Mouse (Mus musculus): ENCODE measurements at regions not wholly inside any gene's neighbourhood (a gene's known extent, or its start where the extent isn't known, plus 50 kb on each side); places are given as distances from the start of the nearest gene placed in this dataset.

GRCm38 (mm10) chr4:56086306-56086705 is 554.0 kb upstream of the Klf4 start:
- DNase-seq (ENCODE audit: inconsistent age in 2 of 2, low spot score in 1 of 2): no peak

- DNase-seq (ENCODE audit: inconsistent age in 2 of 2, low spot score in 1 of 2): no peak
These were observed 551.9 kb upstream of the Klf4 start for GRCm38 (mm10) chr4:56084205-56084604.

DNA sequence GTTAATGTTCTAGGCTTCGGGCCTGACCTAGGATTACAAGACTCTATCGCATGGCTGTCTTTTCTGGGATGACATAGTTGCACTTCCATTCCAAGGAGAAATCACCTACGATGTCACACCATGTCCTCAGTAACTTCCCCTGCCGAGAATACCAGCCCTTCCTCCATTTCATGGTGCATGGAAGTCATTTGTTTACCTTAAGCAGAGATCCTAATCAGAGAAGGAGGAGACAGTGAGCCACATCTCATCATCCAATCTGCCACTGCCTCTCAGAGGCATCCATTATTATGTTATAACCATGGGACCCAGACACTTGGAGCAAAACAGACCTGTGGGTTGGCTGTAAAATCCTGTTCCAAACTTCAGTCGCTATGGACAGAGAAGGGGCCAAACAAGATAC is 550.1 kb upstream of the Klf4 start:
- no peak for DNase-seq (ENCODE audit: inconsistent age in 2 of 2, low spot score in 1 of 2)

DNA sequence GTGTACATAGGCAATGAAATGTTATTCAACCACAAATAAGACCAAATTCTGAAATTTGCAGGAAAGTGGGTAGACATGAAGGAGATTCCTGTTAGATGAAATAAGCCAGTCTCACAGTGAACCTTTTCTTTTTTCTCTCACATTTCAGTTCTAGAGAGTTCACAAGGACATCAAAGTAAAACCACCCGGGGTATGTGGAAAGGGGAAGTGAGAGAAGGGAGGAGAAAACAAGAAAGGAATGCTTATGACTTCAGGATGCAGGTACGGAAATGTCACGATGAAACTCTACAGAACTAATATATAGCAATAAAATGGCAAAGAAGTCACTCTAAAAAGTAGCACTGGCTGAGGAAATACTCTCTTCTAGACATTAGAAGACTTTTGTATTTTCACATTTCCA is 548.7 kb upstream of the Klf4 start:
- DNase-seq (ENCODE audit: inconsistent age in 2 of 2, low spot score in 1 of 2): no peak

DNA sequence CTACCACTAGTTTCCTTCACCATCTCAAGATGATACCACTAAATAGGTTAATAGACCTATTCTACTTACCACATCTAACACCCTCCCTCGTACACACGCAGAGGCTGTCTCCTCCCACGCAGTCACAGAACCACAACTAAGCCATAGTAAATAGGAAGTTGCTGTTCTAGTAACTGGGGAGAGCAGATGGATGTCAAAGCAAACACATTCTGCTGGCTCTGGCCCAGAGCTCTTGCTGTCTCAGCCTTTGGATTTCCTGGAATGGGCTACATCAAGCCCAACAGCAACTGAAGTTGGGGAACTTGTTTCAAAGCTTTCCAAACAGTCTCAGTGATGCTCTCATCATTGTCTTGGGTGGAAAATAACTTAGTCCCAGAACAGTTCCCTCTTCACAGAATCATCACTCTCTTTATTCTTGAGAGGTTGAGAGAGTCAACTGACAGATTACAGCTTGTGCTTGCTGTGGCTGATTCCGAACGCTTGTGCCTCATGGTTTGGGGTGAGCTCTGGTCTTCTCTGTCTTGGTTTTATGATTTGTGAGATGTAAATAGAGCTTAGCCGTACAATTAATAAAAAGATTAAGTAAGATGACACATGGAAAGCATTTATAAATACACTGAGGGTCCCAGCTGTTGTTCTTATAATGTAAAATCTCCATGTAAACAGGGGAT is 538.5 kb upstream of the Klf4 start:
- DNase-seq (ENCODE audit: inconsistent age in 2 of 2, low spot score in 1 of 2): peak; percentile 14 to 26

DNA sequence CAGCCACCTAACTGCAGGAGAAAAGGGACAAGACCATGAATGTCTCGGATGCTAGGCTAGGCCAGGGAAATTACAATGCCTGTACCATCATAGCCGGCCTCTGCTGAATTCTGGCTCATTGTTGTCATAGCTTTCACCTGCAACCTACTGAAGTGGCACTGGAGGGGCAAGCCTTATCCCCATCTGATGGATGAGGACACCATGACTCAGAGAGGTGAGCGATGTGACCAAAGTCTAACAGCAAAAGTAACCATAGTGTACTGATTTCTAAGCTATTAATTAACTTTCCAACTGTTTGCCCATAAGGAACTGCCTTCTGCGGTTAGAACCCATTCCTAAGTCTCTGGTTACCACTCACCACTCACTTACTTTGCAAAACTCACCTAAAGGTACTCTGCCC is 536.6 kb upstream of the Klf4 start:
- DNase-seq (ENCODE audit: inconsistent age in 2 of 2, low spot score in 1 of 2): no peak

GRCm38 (mm10) chr4:56064657-56065056 is 532.4 kb upstream of the Klf4 start:
- DNase-seq (ENCODE audit: inconsistent age in 2 of 2, low spot score in 1 of 2): no peak

GRCm38 (mm10) chr4:56051792-56052380 is 519.6 kb upstream of the Klf4 start:
- peak in 1 of 2 experiments; percentile 45 for DNase-seq (ENCODE audit: inconsistent age in 2 of 2, low spot score in 1 of 2)

GRCm38 (mm10) chr4:56039327-56039726 is 507.1 kb upstream of the Klf4 start:
- DNase-seq (ENCODE audit: inconsistent age in 2 of 2, low spot score in 1 of 2): no peak

GRCm38 (mm10) chr4:56036334-56036733 is 504.1 kb upstream of the Klf4 start:
- no peak for DNase-seq (ENCODE audit: inconsistent age in 2 of 2, low spot score in 1 of 2)

DNA sequence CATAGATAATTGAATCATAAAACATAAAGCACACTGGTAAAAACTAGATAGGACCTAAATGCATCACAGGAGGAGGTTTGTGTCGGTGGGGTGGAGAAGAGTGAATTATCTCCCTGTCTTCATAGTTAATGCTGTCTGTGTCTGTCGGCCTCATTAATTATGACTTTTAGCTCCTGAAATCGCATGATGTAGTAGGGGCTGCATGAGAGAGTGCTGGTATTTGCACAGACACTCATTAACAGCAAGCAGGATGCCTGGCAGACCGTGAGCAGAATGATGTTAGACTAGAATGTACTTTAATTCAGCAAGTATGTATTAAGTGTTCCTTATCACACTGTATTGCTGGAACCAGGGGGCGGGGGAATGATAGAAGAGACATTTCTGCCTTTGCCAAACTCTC is 503.3 kb upstream of the Klf4 start:
- DNase-seq (ENCODE audit: inconsistent age in 2 of 2, low spot score in 1 of 2): no peak

- DNase-seq (ENCODE audit: inconsistent age in 2 of 2, low spot score in 1 of 2): no peak
These were observed 496.2 kb upstream of the Klf4 start for GRCm38 (mm10) chr4:56028441-56028840.

- peak in 1 of 2 experiments; percentile 42 for DNase-seq (ENCODE audit: inconsistent age in 2 of 2, low spot score in 1 of 2)
These were observed 495.0 kb upstream of the Klf4 start for GRCm38 (mm10) chr4:56027258-56027657.

- DNase-seq (ENCODE audit: inconsistent age in 2 of 2, low spot score in 1 of 2): no peak
These were observed 492.2 kb upstream of the Klf4 start for GRCm38 (mm10) chr4:56024478-56024877.

- DNase-seq (ENCODE audit: inconsistent age in 2 of 2, low spot score in 1 of 2): no peak
These were observed 485.9 kb upstream of the Klf4 start for GRCm38 (mm10) chr4:56018212-56018611.

DNA sequence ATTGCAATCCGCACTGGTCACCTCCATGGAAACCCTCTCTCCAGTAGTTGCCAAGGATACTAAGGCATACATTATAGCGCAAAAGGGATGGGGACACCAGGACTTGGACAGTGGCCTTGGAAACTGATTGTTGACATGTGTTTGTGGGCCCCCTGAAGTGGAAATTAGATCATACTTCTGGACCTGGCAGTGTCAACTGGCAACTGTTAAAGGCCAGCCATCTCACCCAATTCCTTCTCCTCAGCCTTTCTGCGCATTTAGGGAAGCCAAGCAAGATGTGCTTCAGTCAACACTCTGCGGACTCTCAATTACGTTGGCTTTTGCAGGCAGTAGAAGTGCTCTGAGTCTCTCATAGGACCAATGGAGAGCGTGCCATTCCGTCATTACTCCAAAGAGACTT is 483.2 kb upstream of the Klf4 start:
- DNase-seq (ENCODE audit: inconsistent age in 2 of 2, low spot score in 1 of 2): no peak

DNA sequence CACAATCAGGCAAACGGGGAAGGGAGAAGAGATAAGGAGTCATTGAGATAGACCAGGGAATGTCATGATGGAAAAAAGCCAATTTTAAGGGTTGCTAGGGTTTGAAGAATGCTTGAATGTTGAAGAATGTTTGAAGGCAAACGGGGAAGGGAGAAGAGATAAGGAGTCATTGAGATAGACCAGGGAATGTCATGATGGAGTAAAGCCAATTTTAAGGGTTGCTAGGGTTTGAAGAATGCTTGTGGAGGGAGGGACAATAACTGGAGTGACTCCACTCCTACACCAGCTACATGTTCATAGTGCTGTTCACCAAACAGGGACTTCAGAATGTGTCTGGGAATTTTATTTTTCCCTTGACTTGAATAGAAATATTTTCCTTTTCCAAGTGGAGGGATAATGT is 476.0 kb upstream of the Klf4 start:
- DNase-seq (ENCODE audit: inconsistent age in 2 of 2, low spot score in 1 of 2): no peak

DNA sequence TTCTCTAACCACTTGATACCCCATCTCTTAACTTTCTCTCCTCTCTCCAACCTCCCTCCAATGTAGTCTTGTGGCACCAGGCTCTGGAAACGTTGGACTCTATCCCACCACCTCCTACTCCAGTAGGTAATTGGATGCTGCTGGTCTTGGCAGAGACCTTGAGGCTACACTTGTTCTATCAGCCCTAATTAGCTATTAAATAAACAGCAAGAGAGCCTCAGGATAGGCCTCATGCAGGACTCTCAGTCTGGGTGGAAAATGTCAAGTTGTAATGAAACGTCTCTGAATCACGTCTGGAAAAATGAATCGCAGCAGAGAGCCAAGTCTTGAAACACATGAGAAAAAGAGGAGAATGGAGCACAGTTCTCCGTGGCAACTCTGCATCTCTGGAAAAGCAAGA is 472.0 kb upstream of the Klf4 start:
- no peak for DNase-seq (ENCODE audit: inconsistent age in 2 of 2, low spot score in 1 of 2)

DNA sequence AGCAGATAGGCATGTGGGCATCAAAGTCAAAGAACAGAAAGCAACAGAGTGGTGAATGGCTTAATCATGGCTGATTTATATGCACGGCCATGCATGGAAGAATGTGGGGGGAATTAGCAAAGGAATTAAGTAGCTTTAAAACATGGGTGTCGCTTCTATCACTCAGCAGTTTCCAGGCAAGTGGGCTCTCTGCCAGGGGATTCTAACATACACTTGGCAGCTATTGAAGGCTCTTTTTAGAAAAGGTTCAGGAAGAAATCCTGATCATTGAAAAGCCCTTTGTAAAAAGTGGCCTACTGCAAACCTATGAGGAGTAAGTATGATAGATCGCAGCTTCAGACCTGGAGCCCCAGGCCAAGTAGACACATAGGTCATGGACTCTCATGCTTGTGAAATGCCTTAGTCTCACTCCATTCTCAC is 469.1 kb upstream of the Klf4 start:
- peak in 1 of 2 experiments; percentile 37 for DNase-seq (ENCODE audit: inconsistent age in 2 of 2, low spot score in 1 of 2)

GRCm38 (mm10) chr4:55984026-55984425 is 451.8 kb upstream of the Klf4 start:
- DNase-seq (ENCODE audit: inconsistent age in 2 of 2, low spot score in 1 of 2): no peak

GRCm38 (mm10) chr4:55978539-55978938 is 446.3 kb upstream of the Klf4 start:
- DNase-seq (ENCODE audit: inconsistent age in 2 of 2, low spot score in 1 of 2): no peak

DNA sequence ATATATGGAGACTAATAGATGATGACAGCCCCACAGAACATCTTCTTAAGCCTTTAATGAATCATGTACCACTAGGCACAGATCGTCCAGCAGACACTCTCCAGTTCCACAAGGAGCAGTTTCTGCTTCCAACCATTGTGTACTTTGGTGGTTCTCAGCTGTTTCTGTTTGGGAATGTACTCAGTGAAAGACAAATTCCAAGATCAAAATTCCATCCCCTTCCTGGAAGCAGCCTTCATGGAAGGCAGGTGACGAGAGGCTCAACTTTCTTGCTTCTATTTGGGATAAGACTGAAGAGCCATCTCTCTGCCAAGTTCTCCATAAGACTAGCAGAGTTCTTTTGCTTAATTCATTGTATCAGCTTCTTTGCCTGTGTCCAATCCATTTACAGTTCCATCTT is 444.0 kb upstream of the Klf4 start:
- DNase-seq (ENCODE audit: inconsistent age in 2 of 2, low spot score in 1 of 2): no peak

DNA sequence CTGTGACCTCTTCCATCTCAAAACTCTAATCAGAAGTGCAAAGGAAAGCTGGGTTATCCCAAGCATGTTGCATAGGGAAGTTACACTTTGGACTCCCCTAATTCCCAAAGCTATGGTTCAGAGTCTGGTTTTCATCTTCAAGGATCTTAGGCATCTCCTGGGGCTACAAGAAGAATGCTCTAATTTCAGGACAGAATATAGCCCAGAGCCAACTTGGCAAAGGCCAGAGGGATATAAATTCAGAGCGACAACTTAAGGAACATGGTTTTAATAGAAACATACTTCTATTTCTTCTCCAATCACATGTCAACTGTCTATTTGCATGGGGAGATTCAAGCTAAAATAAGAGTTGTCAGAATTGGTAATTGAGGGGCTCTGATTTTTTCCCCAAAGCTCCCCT is 441.4 kb upstream of the Klf4 start:
- no peak for DNase-seq (ENCODE audit: inconsistent age in 2 of 2, low spot score in 1 of 2)

All from adrenal gland, adult (tissue).